Comparison of ENCODE assay signal across 7 mouse cellular contexts in genomic region chr7:83882150-83882632, GRCm38 (mm10). TPM values are rescaled to one million over a fixed set of nuclear protein-coding genes. Genes with fewer than 3 reads are reported as not detected.
A peak's percentile ranks its signal among the peaks of the same experiment; 100 is the strongest.
DNase-seq lines count a peak whose midpoint lies in the region; ATAC-seq and TF ChIP-seq lines count a peak whose summit lies in the region.

No protein-coding gene starts in this region.

- peak overlapping the region; percentile 97 for H3K4me2 ChIP-seq in heart, embryonic 13.5 days
- peak overlapping the region; percentile 96 for H3K4me2 ChIP-seq in liver, embryonic 12.5 days

- peaks cover 25% of the 10 kb centered on the region for H3K36me3 ChIP-seq in embryonic facial prominence, embryonic 10.5 days (replicated peaks)
- H3K36me3 ChIP-seq in heart, embryonic 13.5 days: peaks cover 31% of the 10 kb centered on the region
- peaks cover 50% of the 10 kb centered on the region for H3K36me3 ChIP-seq in liver, embryonic 12.5 days
- no peaks in the 10 kb centered on the region; the same call in 1 of the 2 replicates for H3K36me3 ChIP-seq in small intestine, adult 2 months (ENCODE audit: control insufficient read depth, insufficient read depth, low read length)

- H3K4me1 ChIP-seq in embryonic facial prominence, embryonic 10.5 days: peaks cover 74% of the 10 kb centered on the region
- peaks cover 60% of the 10 kb centered on the region for H3K4me1 ChIP-seq in heart, embryonic 13.5 days
- H3K4me1 ChIP-seq in liver, embryonic 12.5 days: peaks cover 80% of the 10 kb centered on the region
- H3K4me1 ChIP-seq in small intestine, adult 2 months (ENCODE audit: control insufficient read depth, insufficient read depth, insufficient read length, low read length): peaks cover 22% of the 10 kb centered on the region

- ATAC-seq in heart, embryonic 13.5 days (ENCODE audit: extremely low read depth, insufficient number of reproducible peaks, low FRiP score, low TSS enrichment): no peak
- ATAC-seq in liver, embryonic 12.5 days: no peak

- no peak for TF ChIP-seq CTCF in small intestine, adult 2 months (IDR thresholded peaks at IDR 0.05; ENCODE audit: extremely low read depth, insufficient read length, insufficient replicate concordance, low read depth, low read length)

- TF ChIP-seq POLR2A in small intestine, adult 2 months (IDR thresholded peaks at IDR 0.05; ENCODE audit: low read depth, low read length): no peak

- peak overlapping the region; percentile 92 for H3K9ac ChIP-seq in heart, embryonic 13.5 days
- peak overlapping the region; percentile 98 for H3K9ac ChIP-seq in liver, embryonic 12.5 days

- H3K27ac ChIP-seq in embryonic facial prominence, embryonic 10.5 days (replicated peaks): peak overlapping the region; percentile 99
- H3K27ac ChIP-seq in heart, embryonic 13.5 days (replicated peaks): peak overlapping the region; percentile 98
- H3K27ac ChIP-seq in liver, embryonic 12.5 days: peak overlapping the region; percentile 99
- no peak overlapping the region for H3K27ac ChIP-seq in small intestine, adult 2 months (ENCODE audit: insufficient read depth, low read depth, low read length)

- 90% methylated on average over 35 of the region's 35 CpGs for WGBS in embryonic facial prominence, embryonic 10.5 days
- WGBS in heart, embryonic 13.5 days: 77% methylated on average over 35 of the region's 35 CpGs
- WGBS in liver, embryonic 12.5 days (ENCODE audit: insufficient replicate concordance): 82% methylated on average over 35 of the region's 35 CpGs
- 55% methylated on average over 35 of the region's 35 CpGs for WGBS in small intestine, adult 2 months

- H3K27me3 ChIP-seq in embryonic facial prominence, embryonic 10.5 days (replicated peaks; ENCODE audit: low read depth, poor library complexity, severe bottlenecking): no peaks in the 10 kb centered on the region
- no peaks in the 10 kb centered on the region for H3K27me3 ChIP-seq in heart, embryonic 13.5 days (replicated peaks)
- H3K27me3 ChIP-seq in liver, embryonic 12.5 days (replicated peaks): no peaks in the 10 kb centered on the region
- H3K27me3 ChIP-seq in small intestine, adult 2 months (ENCODE audit: control insufficient read depth, insufficient read depth, low read length): no peaks in the 10 kb centered on the region

- peak overlapping the region; percentile 89 for H3K4me3 ChIP-seq in embryonic facial prominence, embryonic 10.5 days
- peak overlapping the region; percentile 94 for H3K4me3 ChIP-seq in heart, embryonic 13.5 days
- peak overlapping the region; percentile 94 for H3K4me3 ChIP-seq in liver, embryonic 12.5 days
- H3K4me3 ChIP-seq in small intestine, adult 2 months (ENCODE audit: low read depth, low read length): peak overlapping the region; percentile 68

- DNase-seq in right cerebral cortex, postnatal 14 days: peak; percentile 23
- DNase-seq in right cerebral cortex, postnatal 36 days (ENCODE audit: low spot score in 2 of 2): no peak
- DNase-seq in embryonic facial prominence, embryonic 10.5 days (ENCODE audit: low spot score): no peak
- DNase-seq in natural killer cell, adult 2 months (ENCODE audit: low spot score in 2 of 2): no peak

- peaks cover 6% of the 10 kb centered on the region; the same call in 1 of the 2 replicates for H3K9me3 ChIP-seq in embryonic facial prominence, embryonic 10.5 days
- H3K9me3 ChIP-seq in heart, embryonic 13.5 days: no peaks in the 10 kb centered on the region
- no peaks in the 10 kb centered on the region for H3K9me3 ChIP-seq in liver, embryonic 12.5 days (replicated peaks)

RNA-seq across cellular contexts. Expression of gene Tlnrd1, which starts 1.9 kb away (rescaled TPM):
- polyA plus RNA-seq in embryonic facial prominence, embryonic 10.5 days (2016; fragmentation: Nextera tagmentation; extraction: Ambion mirVana): 14.2 and 14.6 TPM in 2 replicates
- 9.9 and 10.2 TPM in 2 replicates for polyA plus RNA-seq in heart, embryonic 13.5 days (2015; fragmentation: Nextera tagmentation; extraction: Ambion mirVana)
- polyA plus RNA-seq in liver, embryonic 12.5 days (2016; fragmentation: Nextera tagmentation; extraction: Ambion mirVana): 21.7 and 23.1 TPM in 2 replicates
- 62.0 and 117 TPM in 2 replicates for polyA plus RNA-seq in small intestine, adult 2 months (2012; rRNA removed)

RNA-seq across cellular contexts. Expression of gene Mesd, which starts 2.1 kb away (rescaled TPM):
- 90.6 and 99.6 TPM in 2 replicates for polyA plus RNA-seq in embryonic facial prominence, embryonic 10.5 days (2016; fragmentation: Nextera tagmentation; extraction: Ambion mirVana)
- polyA plus RNA-seq in heart, embryonic 13.5 days (2015; fragmentation: Nextera tagmentation; extraction: Ambion mirVana): 83.9 and 85.3 TPM in 2 replicates
- polyA plus RNA-seq in liver, embryonic 12.5 days (2016; fragmentation: Nextera tagmentation; extraction: Ambion mirVana): 71.4 and 76.5 TPM in 2 replicates
- 2.2 and 2.4 TPM in 2 replicates for polyA plus RNA-seq in small intestine, adult 2 months (2012; rRNA removed)

Comparison
In these comparisons a context has a peak if more than half of its experiments do, and no peak if none do; other contexts are left out.
1. RNA of gene Mesd, which starts 2.1 kb away (polyA plus RNA-seq): 90.6 to 99.6 TPM in embryonic facial prominence, embryonic 10.5 days, 83.9 to 85.3 TPM in heart, embryonic 13.5 days and 71.4 to 76.5 TPM in liver, embryonic 12.5 days; 2.2 to 2.4 TPM in small intestine, adult 2 months; every median in the first group is over 10 times any median in the second.
2. Peak in every context shown above with its lines, with median percentiles within 50 percentile points of each other: H3K4me3 ChIP-seq.